Mouse (Mus musculus) hindbrain, embryonic 15.5 days (tissue): ENCODE results near the gene Krit1. TPM values are rescaled to one million over a fixed set of nuclear protein-coding genes. Genes with fewer than 3 reads are reported as not detected.
A peak's percentile ranks its signal among the peaks of the same experiment; 100 is the strongest.
"Not testable (repeated sequence)": the region's sequence is repeated elsewhere in the genome, so short reads cannot be mapped to it uniquely, and the experiment has no call there.

ENCODE experiments used
- ATAC-seq: fragments of 200-750 bp; cut with Nextera tagmentation; 2 replicates; pipeline ENCODE4 v1.8.0; 2017; ENCODE audit warnings: low read depth, moderate number of reproducible peaks, moderate TSS enrichment; ENCODE audit not compliant: low FRiP score
- H3K27ac ChIP-seq: fragments of 300-500 bp; sonication (generic); replicated peaks from 2 replicates; pipeline ENCODE4 v1.5.1; 2015; ENCODE audit warnings: mild to moderate bottlenecking, inconsistent platforms
- H3K27me3 ChIP-seq: fragments of 300-500 bp; sonication (generic); 2 replicates; pipeline ENCODE4 v1.6.1; 2015; ENCODE audit warnings: control low read depth, inconsistent platforms
- H3K36me3 ChIP-seq: fragments of 300-500 bp; sonication (generic); 2 replicates; pipeline ENCODE4 v1.6.1; 2015; ENCODE audit warnings: control low read depth, inconsistent platforms
- H3K4me1 ChIP-seq: fragments of 300-500 bp; sonication (generic); replicated peaks from 2 replicates; pipeline ENCODE4 v1.6.1; 2015; ENCODE audit warnings: control low read depth, inconsistent platforms
- H3K4me2 ChIP-seq: fragments of 300-500 bp; sonication (generic); 2 replicates; pipeline ENCODE4 v1.6.1; 2015; ENCODE audit warnings: moderate library complexity, mild to moderate bottlenecking, inconsistent platforms
- H3K4me3 ChIP-seq: fragments of 300-500 bp; sonication (generic); 2 replicates; pipeline ENCODE4 v1.5.1; 2015; ENCODE audit warnings: mild to moderate bottlenecking, inconsistent platforms
- H3K9ac ChIP-seq: fragments of 300-500 bp; sonication (generic); 2 replicates; pipeline ENCODE4 v1.6.1; 2015; ENCODE audit warnings: inconsistent platforms
- H3K9me3 ChIP-seq: fragments of 300-500 bp; sonication (generic); 2 replicates; pipeline ENCODE4 v1.6.1; 2016; ENCODE audit warnings: control low read depth, inconsistent platforms
- WGBS: fragments of 180-500 bp; shearing (Covaris S2); methylation state at CpG from one replicate; pipeline ENCODE4 v1.1.7; 2015; 5-methylcytosine and 5-hydroxymethylcytosine counted together
- polyA plus RNA-seq: library from polyadenylated mRNA; unstranded; fragments of >200 nt; fragmentation: Nextera tagmentation; extraction: Ambion mirVana; gene quantifications from 2 replicates; pipeline ENCODE4 v1.2.1, GENCODE M21; 2015

Gene Krit1
- polyA plus RNA-seq, 1 experiment from 2014 or later = 48.6 TPM

DNA sequence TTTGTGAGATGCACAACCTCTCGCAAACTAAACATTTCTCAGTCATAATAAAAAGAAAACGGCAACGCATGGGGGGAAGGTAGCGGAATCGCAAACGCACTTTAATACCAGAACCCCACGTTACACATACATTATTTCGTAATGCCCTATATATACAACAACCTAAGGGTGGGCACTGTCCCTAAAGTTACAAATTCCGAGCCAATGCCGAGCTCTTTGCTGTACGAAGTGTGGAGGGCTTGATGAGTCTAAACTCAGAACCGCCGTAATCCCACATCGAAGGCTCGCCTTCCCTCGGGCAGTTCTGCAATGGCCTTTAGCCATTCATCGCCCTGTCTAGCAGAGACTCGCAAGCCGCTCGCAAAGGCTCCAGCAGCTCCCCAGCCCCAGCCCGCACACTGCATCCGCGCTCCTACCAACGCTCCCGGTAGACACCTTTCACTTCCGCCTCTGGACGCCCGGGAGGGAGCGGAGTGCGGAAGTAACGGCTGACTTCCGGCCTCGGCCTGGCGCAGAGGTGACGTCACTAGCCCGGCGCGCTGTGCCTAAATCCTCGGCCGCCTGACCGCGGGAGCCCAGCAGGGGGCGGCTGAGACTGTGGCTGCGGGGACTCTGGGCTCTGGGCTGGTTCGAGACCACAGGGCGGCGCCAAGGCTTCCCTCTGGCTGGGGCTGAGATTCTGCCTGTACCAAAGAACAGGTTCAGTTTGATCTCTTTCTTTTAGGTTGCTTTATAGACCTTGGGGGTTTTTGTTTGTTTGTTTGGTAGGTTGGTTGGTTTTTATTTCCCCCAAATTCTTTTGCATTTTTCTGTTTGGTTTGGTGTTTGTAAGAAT is 90.7 kb downstream of the Krit1 start, which contains the start of gene Mterf1a:
Gene Mterf1a, minus strand, starts transcription at position 475 of the 835 bp plus-strand sequence.
- H3K36me3 ChIP-seq, H3K27me3 ChIP-seq, H3K9me3 ChIP-seq: not testable (repeated sequence)
- Histone ChIP-seq H3K27ac (peak within 1 kb of the TSS; percentile 23; the same call in 1 of the 2 replicates), H3K9ac (peak within 1 kb of the TSS; percentile 39), H3K4me3 (peak within 1 kb of the TSS; percentile 40), H3K4me2 (peak within 1 kb of the TSS; percentile 60), H3K4me1 (peaks cover 10% of the 10 kb centered on the region)
- ATAC-seq = peak; percentile 100
- 5% methylated on average over 9 of the region's 47 CpGs for WGBS

DNA sequence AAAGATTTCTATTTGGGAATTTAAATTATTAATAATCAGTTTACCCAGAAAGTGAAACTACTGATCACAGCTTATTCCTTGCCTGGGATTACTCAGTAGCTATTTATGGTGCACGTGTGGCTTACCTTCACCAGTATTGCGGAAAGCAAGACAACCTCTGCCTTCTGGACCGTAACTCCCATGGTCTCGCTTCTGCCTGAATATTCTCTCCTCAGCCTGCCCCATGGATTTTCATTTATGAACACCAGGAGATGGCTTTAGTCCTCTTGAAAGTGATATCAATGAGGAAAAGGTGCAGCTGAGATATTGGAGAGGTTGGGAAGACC is 91.3 kb downstream of the Krit1 start:
- not testable (repeated sequence) for H3K9ac ChIP-seq, H3K36me3 ChIP-seq, ATAC-seq, H3K9me3 ChIP-seq, H3K27me3 ChIP-seq, H3K27ac ChIP-seq
- peaks cover 10% of the 10 kb centered on the region for H3K4me1 ChIP-seq
- WGBS = 95% methylated on average over 4 of the region's 4 CpGs
- H3K4me3 ChIP-seq = peak overlapping the region; percentile 35
- peak overlapping the region; percentile 36; the same call in 1 of the 2 replicates for H3K4me2 ChIP-seq

Other genes with a start within 250 kb of the Krit1 start
- 2.2 and 2.9 TPM in 2 replicates for gene 1700109H08Rik, start 231.6 kb upstream of the Krit1 start, polyA plus RNA-seq
- gene Pex1, start 207.1 kb upstream of the Krit1 start, polyA plus RNA-seq = 22.6 and 23.0 TPM in 2 replicates
- 15.5 and 16.6 TPM in 2 replicates for gene Rbm48, start 206.6 kb upstream of the Krit1 start, polyA plus RNA-seq
- gene Tmbim7, start 152.0 kb upstream of the Krit1 start, polyA plus RNA-seq = not detected in 2 replicates
- gene Gatad1, start 146.0 kb upstream of the Krit1 start, polyA plus RNA-seq = 60.6 and 62.3 TPM in 2 replicates
- 18.0 and 18.1 TPM in 2 replicates for gene Ankib1, start 259 bp upstream of the Krit1 start, polyA plus RNA-seq
- 0.08 and 0.13 TPM in 2 replicates for gene Lrrd1, start 42.0 kb downstream of the Krit1 start, polyA plus RNA-seq
- gene Mterf1a, start 90.7 kb downstream of the Krit1 start, polyA plus RNA-seq = 5.5 and 6.8 TPM in 2 replicates
- gene Akap9, start 124.9 kb downstream of the Krit1 start, polyA plus RNA-seq = 316 and 323 TPM in 2 replicates